Mouse (Mus musculus) v-Abl transformed pro-B cells (cell line): ENCODE measurements around the gene Dagla.

ENCODE experiments used
- in situ Hi-C, 2 experiments: fragments of 400-800 bp; cut with MboI; formaldehyde crosslinking; loops; one replicate each; pipeline ENCODE4 v1.15.1; 2025; ENCODE audit not compliant: unreplicated experiment in 2 of 2

Dagla gene

DNA sequence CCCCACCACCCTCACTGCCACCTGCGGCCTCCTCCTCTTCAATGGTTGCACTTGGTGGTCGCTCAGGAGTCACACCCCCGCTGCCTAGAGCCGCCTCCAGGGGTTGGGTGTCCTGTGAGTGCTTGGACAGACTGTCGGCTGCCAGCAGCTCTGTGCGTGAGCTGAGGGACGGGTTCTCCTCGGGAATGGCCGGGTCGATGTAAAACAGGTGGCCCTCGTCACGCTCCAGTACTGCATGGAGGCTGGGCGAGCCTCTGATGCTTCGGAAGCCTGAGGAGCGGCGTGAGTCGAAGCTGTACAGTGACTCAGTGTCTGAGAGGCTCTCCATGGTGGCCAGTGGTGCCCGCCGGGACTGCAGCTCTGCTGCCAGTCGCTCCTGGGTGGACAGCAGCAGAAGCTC lies 56.5 kb downstream of the Dagla start:
- in situ Hi-C loops = no loop called here

DNA sequence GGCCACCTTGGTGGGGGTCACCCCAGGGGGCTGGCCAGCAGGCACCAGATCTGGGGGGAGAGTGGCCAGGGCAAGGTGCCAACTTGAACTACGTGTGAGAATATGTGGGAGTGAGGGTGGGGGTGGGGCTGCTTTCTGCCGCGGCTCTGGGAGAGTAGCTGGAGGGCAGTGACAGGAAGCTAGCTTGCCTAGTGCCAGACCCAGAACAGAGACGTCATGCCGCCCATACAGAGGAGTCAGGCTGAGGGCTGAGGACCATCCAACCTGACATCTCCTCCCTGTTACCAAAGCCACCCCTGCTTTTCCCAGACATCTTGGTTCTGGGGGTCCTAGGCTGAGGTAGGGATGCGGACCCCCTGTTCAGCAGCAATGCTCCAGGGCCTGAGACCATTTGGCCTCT lies 57.5 kb downstream of the Dagla start:
- in situ Hi-C loops = no loop called here

DNA sequence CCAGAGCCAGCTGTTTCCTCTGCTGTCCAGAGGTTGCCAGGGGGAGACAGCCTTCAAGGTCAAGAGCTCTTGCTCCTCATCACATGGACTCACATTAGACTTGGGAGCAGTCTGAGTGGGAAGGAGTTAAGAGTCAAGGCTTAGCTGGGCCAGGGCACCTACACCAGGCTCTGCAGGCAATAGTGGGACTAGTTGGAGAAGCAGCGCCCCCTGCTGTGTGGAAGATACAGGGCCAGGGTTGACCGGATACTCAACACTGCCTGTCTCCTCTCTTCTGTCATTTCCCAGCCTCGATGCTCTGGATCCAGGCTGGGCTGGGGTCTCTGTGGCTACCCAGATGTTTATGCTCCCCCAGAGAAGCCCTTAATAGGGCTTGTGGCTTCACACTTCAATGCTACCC lies 60.5 kb downstream of the Dagla start:
- in situ Hi-C loops = no loop called here

DNA sequence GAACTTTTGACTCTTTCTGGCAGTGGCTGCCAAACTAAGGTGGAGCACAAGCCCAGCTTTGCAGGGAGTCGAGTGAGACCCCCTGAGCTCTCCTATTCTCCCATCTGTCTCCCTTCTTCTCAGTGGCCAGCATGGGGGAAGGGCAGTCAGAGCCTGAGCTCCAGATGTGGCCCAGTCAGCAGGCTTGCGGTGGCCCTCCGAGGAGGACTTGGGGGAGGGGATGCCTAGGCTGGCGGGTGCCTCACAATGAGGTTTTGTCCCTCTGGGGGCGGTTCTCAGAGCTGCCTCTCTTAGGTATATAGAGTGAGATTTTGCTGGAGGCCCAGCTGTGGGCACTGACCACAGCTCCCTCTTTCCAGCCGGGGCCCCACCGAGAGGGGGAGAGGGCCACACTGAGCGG lies 61.8 kb downstream of the Dagla start:
- in situ Hi-C loops = no loop called here

DNA sequence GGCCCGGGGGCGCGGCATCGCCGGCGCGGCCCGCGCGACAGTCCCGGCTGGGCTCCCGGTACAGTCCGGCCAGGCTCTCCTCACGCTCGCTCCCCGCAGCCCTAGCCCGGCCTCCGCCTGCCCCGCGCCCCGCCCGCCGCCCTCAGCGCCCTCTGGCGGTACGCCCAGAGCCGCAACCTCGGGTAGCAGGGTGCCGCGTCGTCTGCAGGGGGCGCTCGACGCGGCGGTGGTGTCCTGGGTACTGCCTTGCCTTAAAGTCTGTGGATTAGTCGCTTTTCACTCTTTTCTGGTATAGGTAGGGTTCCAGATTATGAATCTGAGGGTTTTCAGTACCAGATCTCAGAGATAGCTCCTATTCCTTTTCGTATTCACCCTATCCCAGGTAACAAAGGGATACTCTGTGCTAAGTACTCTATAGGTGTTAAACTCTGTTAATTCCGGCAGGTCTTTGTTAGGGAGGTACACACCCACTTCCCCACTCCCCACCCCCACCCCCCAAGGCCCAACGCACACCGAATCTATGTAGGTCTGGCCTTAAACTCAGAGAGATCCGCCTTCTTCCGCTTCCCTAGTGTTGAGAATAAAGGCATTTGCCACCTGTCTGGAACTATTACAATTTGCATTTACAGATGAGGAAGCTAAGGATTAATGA lies 63.9 kb downstream of the Dagla start, which contains the start of gene Myrf:
Gene Myrf (minus strand): TSS at position 95 of the 652 bp plus-strand sequence.
- in situ Hi-C loops = no loop called here

DNA sequence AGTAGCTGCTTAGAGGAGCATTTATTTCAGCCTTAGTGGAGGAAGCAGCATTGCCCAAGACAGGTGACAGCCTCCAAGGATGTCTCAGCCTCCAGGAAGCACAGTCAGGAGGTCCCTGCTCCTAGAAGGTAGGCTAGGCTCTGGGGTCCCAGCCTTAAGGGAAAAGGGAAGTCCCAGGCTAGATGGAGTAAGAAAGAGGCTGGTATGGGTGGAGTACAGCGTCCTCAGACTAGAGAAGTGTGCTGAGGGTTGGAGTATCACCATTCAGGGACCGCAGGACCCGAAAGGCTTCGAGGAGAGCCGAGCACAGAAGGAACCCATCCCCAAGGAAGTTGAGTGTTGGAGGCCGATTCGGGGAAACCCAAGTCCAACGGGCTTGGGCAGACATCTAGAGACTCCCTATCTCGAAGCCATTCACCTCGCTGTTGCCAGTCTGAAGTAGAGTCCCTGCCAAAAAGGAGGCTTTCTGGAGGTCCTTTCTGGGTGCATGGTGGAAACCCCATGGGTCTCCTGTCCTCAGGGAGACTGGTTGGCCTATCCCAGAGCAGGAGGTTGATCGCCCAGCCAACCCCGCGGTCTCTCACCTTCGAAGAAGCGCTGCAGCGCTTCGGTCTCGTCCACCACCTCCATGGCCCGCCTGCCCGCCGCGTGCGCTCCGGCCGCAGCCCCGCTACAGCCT lies 64.6 kb downstream of the Dagla start:
- in situ Hi-C loops = no loop called here

DNA sequence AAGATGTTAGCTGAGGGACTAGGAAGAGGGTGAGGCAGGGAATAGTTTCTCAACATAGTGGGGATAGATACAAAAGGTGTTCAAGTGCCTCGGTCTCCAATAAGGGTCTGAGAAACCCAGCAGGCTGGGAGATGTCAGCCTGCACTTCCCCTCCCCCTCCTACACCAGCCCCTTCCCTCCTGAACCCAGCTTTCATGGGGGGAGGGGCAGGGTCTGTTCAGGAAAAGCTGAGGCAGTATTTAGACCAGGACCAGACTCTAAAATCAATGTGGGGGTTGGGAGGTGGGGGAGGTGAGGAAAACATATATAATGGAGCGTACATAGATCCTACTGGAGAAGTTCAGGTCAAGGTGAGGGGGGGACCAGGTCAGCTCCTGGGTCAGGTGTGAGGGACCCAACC lies 65.3 kb downstream of the Dagla start:
- in situ Hi-C loops = no loop called here

DNA sequence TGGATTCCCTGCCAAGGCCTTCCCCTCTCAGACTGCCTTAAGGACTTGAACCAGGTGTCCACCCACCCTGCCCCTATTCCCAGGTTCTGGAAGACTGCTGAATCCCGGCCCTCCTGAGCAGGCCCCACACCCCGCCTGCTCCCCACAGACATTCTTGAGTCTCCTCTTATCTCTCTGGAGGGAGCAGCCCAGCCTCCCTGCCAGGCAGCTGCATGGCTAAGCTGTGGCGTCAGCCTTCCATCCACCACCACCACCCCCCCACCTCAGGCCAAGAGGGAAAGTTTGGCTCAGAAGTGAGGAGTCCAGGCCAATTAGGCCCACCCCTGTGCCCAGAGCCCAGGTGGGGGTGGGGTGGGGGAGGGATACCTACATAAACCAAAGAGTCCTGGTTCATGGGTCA lies 66.2 kb downstream of the Dagla start:
- in situ Hi-C loops = no loop called here

DNA sequence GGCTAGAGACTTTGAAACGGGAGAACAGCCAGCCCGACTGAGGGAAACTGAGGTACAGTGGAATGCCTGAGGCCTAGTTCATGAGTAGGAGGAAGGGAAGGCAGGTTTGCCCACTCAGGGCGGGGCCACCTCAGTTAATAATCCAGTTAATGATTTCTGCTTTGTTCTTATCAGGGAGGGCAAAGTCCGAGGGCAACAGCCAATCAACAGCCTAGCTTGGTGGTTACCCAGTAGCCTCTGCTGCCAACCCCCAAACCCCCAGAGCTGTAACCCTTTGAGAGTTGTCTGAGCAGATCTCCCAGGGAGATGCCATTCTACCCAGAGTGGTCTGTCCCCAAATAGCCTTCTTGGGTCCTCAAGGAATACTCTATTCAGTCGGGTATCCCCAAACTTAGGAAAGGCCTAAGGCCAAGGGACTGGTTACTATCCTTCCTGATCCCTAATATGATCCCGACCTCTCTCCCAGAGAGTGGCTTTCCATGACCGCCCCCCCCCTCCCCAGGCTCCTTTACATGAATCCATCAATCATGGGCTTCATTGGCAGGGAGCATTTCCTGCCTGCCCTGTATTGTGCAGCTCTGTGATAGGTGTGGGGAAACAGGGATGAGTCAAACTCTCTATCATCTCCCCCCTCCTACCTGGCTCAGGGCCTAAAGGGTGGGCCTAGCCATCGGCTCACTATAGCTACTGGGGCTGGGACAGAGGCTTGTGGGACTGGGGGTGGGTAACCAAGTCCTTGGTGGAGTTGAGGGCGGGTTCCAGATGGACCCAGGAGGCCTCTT lies 68.7 kb downstream of the Dagla start:
- in situ Hi-C loops = no loop called here

DNA sequence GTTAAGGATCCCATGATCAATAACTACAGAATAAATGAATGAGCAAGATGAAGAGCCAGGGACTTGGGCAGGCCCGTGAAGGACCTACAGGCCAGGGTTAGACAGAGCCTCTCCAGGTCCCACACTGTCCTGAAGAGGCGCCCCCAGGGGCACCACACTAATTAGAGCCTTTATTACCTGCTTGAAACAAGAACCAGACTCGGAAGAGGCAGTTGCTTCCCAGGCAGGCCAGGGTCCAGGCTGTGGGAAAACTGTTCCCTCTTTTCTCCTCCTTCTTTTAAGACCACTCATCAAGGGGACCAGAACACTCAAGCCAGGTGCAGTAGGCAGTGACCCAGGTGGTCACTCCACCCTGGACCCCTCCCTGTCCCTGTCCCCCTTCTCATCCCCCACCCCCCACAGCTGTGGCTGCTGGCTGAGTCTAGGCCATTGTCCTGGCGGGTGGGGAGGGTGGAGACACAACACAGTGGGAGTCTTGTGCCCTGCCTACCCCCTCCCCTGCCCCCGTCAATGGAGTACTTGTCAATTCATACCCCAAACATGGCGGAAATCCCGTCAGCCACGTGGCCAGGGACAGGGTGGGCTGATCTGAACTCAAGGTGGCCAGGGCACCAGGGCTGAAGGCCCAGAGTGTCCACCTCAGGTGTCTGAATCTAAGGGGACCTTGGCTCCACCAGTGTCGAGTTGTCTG lies 72.2 kb downstream of the Dagla start:
- in situ Hi-C loops = no loop called here

DNA sequence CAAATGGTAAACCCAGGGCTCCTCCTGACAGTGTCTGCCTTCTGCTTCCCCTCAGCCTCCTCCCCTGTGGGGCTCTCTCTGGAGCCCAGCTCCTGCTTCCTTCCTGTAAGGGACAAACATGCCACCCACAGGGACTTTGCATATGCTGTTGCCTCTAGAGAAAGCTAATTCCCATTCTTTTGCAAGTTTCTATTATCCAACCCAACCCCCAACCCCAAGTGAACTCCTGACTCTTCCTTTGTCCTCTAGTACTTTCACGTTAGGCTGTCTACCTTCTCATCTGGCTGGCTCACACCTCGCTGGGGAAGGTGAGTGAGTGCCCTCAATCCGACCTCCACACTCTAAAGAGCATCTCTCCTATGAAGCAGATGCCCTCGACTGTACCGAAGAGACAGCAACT lies 72.8 kb downstream of the Dagla start:
- in situ Hi-C loops = no loop called here

DNA sequence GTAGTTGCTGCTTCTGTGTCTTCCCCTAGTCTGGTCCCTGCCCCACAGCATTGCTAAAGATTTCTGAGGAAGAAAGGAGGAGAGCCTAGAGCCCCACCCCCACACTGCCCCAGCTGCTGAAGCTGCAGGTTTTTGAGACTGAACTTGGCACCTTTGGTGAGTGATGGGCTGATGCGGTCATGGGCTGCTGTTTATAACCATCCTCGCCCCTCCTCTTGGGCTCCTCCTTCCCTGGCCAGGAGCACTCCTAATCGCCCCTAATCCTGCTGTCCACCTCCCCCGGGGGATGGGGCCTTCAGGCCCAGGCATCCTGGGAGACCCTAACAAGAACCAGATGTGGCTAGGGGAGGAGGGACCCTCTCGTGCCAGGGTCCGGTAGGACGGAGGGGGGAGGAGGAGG lies 73.7 kb downstream of the Dagla start:
- in situ Hi-C loops = no loop called here

DNA sequence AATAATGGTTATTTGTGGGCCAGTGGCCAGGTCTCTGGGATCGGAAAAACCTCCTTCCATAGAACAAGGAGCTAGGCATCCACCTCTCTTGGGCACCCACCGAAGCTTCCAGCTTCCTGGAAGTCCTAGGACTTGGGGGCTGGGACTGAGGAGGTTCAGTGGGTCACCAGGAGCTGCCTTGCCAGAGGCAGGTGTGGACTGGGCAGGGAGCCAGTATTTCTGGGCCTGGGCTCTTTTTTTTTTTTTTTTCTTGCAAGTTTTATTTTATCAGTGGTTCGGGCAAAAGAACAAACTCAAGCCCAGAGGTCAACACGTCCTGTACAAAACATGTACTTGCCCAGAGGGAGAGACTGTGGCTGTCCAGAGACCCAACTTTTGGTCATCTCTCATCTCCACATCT lies 78.9 kb downstream of the Dagla start:
- in situ Hi-C loops = no loop called here

DNA sequence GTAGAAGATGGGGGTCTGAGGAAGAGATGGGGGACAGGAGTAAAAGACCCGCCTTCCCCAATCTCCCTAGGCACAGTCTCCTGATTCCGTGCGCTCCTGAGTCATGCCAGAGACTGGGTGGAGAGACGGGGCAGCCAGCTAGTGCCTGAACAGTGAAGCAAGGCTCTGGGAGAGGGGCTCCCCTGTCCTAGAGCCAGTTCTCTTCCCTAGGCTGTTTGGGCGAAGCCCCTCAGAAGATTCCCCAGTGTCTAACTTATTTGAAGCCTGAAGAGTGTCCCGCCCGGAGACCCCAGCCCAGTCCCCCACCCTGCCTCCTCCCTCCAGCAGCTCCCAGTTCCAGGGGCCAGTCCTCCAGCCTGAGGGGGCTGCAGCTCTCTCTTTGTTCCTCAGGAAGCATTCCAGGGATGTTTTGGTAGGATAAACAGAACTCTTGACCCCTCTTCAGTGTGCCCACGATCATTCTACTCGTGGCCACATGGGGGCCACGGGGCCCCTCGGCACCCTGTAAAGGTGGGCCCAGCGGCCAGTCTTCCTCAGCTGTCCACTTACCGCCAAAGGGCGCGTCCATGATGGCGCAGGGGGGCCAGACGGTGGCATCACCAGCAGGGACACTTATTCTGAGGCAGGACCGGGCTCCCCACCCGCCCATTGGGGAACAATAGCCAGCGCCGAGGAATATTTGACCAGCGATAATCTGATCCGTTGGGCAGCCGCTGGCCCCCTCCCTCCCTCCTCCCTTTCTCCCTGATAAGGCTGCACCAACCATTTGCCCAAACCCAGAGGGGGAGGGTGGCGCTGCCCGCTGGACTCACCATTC lies 79.8 kb downstream of the Dagla start:
- in situ Hi-C loops = loop anchor here in 1 of 2 experiments (25.0 kb wide), 1 partner anchor 1513 kb away; the partner anchor contains the start of gene Slc3a2

DNA sequence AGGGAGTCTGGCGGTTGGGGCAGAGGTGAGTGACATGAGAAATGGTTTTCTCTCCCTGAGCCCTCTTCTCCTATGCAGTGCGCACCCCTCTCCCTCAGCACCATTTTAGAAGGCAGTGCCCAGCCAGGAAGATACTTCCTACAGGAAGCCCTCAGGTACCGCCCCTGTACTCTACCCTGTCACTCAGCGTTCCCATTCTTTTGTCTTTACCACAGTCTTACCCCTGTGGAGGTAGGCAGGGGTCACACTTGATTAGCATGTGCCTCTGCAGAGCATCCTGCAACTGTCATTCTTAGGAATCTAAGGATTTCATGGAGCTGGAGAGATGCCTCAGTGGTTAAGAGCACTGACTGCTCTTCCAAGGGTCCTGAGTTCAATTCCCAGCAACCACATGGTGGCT lies 81.1 kb downstream of the Dagla start:
- in situ Hi-C loops = loop anchor here in 1 of 2 experiments (25.0 kb wide), 1 partner anchor 1511 kb away; the partner anchor contains the start of gene Slc3a2

DNA sequence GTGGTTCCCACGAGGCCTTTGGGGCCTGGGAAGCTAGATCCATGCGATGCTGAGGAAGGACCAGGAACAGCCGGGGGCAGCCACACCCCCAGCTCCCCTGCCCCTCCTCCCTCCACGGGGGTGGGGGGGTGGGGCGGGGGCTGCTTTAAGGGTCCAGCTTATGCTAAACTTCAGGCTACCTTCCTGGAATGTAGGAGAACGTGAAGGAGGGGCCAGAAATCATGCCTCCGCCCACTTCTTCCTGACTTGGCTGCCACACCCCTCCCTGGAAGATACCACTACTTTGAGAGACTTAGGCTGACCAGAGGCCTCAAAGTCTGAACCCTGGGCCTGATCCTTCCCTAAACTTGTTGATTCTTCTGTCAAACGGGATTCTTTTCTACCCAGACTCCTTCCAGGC lies 82.0 kb downstream of the Dagla start:
- in situ Hi-C loops = loop anchor here in 1 of 2 experiments (25.0 kb wide), 1 partner anchor 1510 kb away; the partner anchor contains the start of gene Slc3a2

DNA sequence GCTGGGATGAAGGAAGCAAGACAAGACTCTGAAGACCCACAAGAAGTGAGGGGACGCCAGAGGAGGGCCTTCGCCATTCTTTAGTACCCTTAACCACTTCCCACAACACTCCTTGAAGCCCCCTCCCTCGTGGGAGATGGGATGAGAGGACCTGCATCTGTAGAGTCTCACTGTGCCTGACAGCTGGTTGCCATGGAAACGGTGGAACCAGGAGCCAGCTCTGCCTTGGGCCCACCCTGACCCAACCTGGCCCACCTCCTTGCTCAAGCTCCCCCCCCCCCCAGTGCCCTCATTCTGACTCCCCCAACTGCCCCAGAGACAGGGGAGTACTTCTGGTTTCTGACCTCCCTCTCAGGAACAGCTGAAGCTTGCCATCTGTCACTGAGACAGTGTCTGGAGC lies 83.1 kb downstream of the Dagla start:
- in situ Hi-C loops = loop anchor here in 1 of 2 experiments (25.0 kb wide), 1 partner anchor 1509 kb away; the partner anchor contains the start of gene Slc3a2

DNA sequence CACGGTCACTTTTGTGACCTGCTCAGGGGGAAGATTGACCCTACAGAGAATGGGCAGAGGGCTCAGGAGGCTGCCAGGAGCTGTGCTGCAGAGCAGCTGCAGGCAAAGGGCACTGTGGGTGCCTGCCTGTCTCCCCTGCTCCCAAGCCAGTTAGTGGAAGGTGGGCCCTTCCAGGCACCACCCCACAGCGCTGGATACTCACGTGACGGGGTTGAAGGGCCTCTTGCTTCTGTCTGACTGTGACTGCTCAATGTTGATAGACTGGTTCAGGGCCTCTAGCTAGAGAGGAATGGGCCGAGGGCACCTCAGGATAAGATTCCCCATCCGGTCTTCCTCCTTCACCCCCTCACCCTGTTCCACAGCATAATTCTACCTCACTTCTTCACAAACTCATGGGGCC lies 85.1 kb downstream of the Dagla start:
- in situ Hi-C loops = loop anchor here in 1 of 2 experiments (25.0 kb wide), 1 partner anchor 1507 kb away; the partner anchor contains the start of gene Slc3a2

DNA sequence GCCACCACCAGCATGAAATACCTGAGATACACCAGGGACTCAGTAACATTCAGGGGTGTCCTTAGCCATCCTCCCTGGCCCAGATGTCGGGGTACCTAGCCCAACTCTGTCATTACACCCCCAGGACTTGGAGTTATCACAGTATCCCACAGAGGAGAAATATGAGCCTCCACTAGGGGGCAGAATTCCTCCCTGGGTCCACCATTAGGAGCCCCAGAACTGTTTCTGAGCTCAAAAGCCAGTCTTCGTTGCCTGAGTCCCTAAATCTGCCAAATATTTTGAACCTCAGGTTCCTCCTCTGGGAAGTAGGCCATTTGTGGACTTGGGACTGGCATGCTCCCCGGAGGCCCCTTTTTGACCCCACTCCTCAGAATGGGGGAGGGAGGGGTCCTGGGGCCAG lies 85.6 kb downstream of the Dagla start:
- in situ Hi-C loops = loop anchor here in 1 of 2 experiments (25.0 kb wide), 1 partner anchor 1507 kb away; the partner anchor contains the start of gene Slc3a2

DNA sequence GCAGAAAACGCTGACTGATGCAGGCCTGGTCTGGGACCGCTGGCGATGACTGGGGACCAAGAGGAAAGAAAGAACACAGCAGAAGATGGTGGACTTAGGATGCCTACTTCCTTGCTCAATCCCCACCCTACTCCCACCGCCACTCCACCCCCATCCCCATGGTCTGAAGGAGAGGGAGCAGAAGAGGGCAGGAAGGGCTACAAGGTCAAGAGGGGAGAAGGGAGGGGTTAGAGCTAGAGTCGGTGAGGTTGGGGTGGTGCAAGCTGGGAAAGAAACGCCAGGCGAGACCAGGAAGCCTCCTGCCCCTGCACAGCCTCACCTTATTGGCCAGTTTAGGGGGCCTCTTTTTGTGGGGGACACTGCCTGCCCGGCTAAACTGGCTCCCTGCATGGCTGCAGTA lies 88.6 kb downstream of the Dagla start:
- in situ Hi-C loops = loop anchor here in 1 of 2 experiments (25.0 kb wide), 1 partner anchor 1504 kb away; the partner anchor contains the start of gene Slc3a2
